Mouse (Mus musculus) forebrain, embryonic 13.5 days (tissue): ENCODE data around the gene Tom1l2. TPM values are rescaled to one million over a fixed set of nuclear protein-coding genes. Genes with fewer than 3 reads are reported as not detected.

Experiments
- ATAC-seq: fragments of 200-750 bp; cut with Nextera tagmentation; 2 replicates; pipeline ENCODE4 v1.8.0; 2017
- H3K27ac ChIP-seq: fragments of 300-500 bp; sonication (generic); 2 replicates; pipeline ENCODE4 v1.5.1; 2015; ENCODE audit warnings: inconsistent platforms, mild to moderate bottlenecking, moderate library complexity
- H3K27me3 ChIP-seq: fragments of 300-500 bp; sonication (generic); 2 replicates; pipeline ENCODE4 v1.6.1; 2015; ENCODE audit warnings: mild to moderate bottlenecking, inconsistent platforms
- H3K36me3 ChIP-seq: fragments of 300-500 bp; sonication (generic); 2 replicates; pipeline ENCODE4 v1.6.1; 2015; ENCODE audit warnings: mild to moderate bottlenecking, inconsistent platforms; ENCODE audit not compliant: poor library complexity, severe bottlenecking
- H3K4me1 ChIP-seq: fragments of 300-500 bp; sonication (generic); 2 replicates; pipeline ENCODE4 v1.6.1; 2015; ENCODE audit warnings: inconsistent platforms
- H3K4me2 ChIP-seq: fragments of 300-500 bp; sonication (generic); 2 replicates; pipeline ENCODE4 v1.6.1; 2015; ENCODE audit warnings: inconsistent platforms, mild to moderate bottlenecking, moderate library complexity
- H3K4me3 ChIP-seq: fragments of 300-500 bp; sonication (generic); 2 replicates; pipeline ENCODE4 v1.5.1; 2015; ENCODE audit warnings: mild to moderate bottlenecking, inconsistent platforms
- H3K9ac ChIP-seq: fragments of 300-500 bp; sonication (generic); 2 replicates; pipeline ENCODE4 v1.6.1; 2015; ENCODE audit warnings: mild to moderate bottlenecking, inconsistent platforms
- H3K9me3 ChIP-seq: fragments of 300-500 bp; sonication (generic); replicated peaks from 2 replicates; pipeline ENCODE4 v1.6.1; 2016; ENCODE audit warnings: inconsistent platforms
- WGBS: fragments of 180-500 bp; shearing (Covaris S2); methylation state at CpG from one replicate; pipeline ENCODE4 v1.1.7; 2015; 5-methylcytosine and 5-hydroxymethylcytosine counted together
- microRNA-seq: library from miRNA; unstranded; fragments of <30 nt; microRNA quantifications from one replicate; pipeline ENCODE4, GENCODE M21; 2016
- polyA plus RNA-seq: library from polyadenylated mRNA; unstranded; fragments of >200 nt; fragmentation: Nextera tagmentation; extraction: Ambion mirVana; gene quantifications from 2 replicates; pipeline ENCODE4 v1.2.1, GENCODE M21; 2015

Gene Tom1l2
- polyA plus RNA-seq, 1 experiment from 2014 or later: 29.7 TPM

- H3K9ac ChIP-seq: peak overlapping the region; percentile 89
- under 1% methylated on average over 42 of the region's 42 CpGs for WGBS
These were observed 175.6 kb downstream of the Tom1l2 start for GRCm38 (mm10) chr11:60176975-60177657.

More at GRCm38 (mm10) chr11:60176975-60177657, 175.6 kb downstream of the Tom1l2 start:
- 0 out of 2 replicates have a peak, but pooled peaks cover 3% of the 10 kb centered on the region for H3K36me3 ChIP-seq
- H3K9me3 ChIP-seq: no peaks in the 10 kb centered on the region
- H3K27ac ChIP-seq: peak overlapping the region; percentile 99
- peaks cover 91% of the 10 kb centered on the region for H3K4me1 ChIP-seq
- peak; percentile 80 for ATAC-seq
- H3K27me3 ChIP-seq: no peaks in the 10 kb centered on the region
- peak overlapping the region; percentile 95 for H3K4me2 ChIP-seq
- peak overlapping the region; percentile 69 for H3K4me3 ChIP-seq

Small RNA genes lying within 50 kb of the gene (microRNA-seq; reads per million reads assigned to microRNA genes)
- gene Gm27711 (not detected), gene Mir6921 (not detected), gene Mir6922 (not detected)

Other genes starting within 250 kb of the Tom1l2 start
- gene Rai1, start 247.9 kb downstream of the Tom1l2 start, polyA plus RNA-seq: 26.9 and 31.5 TPM in 2 replicates
- gene Srebf1, start 130.3 kb downstream of the Tom1l2 start, polyA plus RNA-seq: 52.1 and 56.7 TPM in 2 replicates
- 3.1 and 5.8 TPM in 2 replicates for gene Drc3, start 424 bp upstream of the Tom1l2 start, polyA plus RNA-seq
- gene Gid4, start 64.2 kb upstream of the Tom1l2 start, polyA plus RNA-seq: 23.4 and 24.0 TPM in 2 replicates
- gene Atpaf2, start 65.6 kb upstream of the Tom1l2 start, polyA plus RNA-seq: 45.4 and 46.8 TPM in 2 replicates
- gene Drg2, start 101.7 kb upstream of the Tom1l2 start, polyA plus RNA-seq: 100 and 110 TPM in 2 replicates
- 0.03 TPM in 2 replicates for gene Myo15, start 116.4 kb upstream of the Tom1l2 start, polyA plus RNA-seq
- 30.2 and 31.5 TPM in 2 replicates for gene Alkbh5, start 183.5 kb upstream of the Tom1l2 start, polyA plus RNA-seq